Mouse (Mus musculus): ENCODE measurements around the gene Pygl. TPM values are rescaled to one million over a fixed set of nuclear protein-coding genes. Genes with fewer than 3 reads are reported as not detected.

Pygl gene
- total and polyA plus RNA-seq, 3 experiments = 13.9 to 26.9 TPM; not detected in 1

- TF ChIP-seq TAL1 (IDR thresholded peaks at IDR 0.05; ENCODE audit: low read length) (no peak), JUND (IDR thresholded peaks at IDR 0.05; ENCODE audit: low read depth, low read length) (no peak), NELFE (IDR thresholded peaks at IDR 0.05; ENCODE audit: low read depth, low read length) (no peak)
Observed at GRCm38 (mm10) chr12:70140993-70141576, 90.2 kb downstream of the Pygl start (continued).

Other genes with a start within 250 kb of the Pygl start
- 17.8 and 20.4 TPM in 2 replicates for gene Sav1, start 244.5 kb downstream of the Pygl start, total RNA-seq (2012; rRNA removed)
- gene Sav1, start 244.5 kb downstream of the Pygl start, polyA plus RNA-seq (2012; ENCODE audit: insufficient read depth in 1 of 2, insufficient read length in 2 of 2, low read depth in 1 of 2, low replicate concordance in 2 of 2, missing spikeins in 1 of 2) = 10 to 100 TPM; 47.8 to 96.2 TPM
- 45.2 and 48.4 TPM in 2 replicates for gene Nin, start 117.8 kb downstream of the Pygl start, total RNA-seq (2012; rRNA removed)
- 10 to 100 TPM in 1 of 2 experiments, not detected in 1; 49.1 TPM for gene Nin, start 117.8 kb downstream of the Pygl start, polyA plus RNA-seq (2012; ENCODE audit: insufficient read depth in 1 of 2, insufficient read length in 2 of 2, low read depth in 1 of 2, low replicate concordance in 2 of 2, missing spikeins in 1 of 2)
- gene Abhd12b, start 77.3 kb downstream of the Pygl start, total RNA-seq (2012; rRNA removed) = 0.10 TPM in 1 of 2 replicates, not detected in the other
- gene Abhd12b, start 77.3 kb downstream of the Pygl start, polyA plus RNA-seq (2012; ENCODE audit: insufficient read depth in 1 of 2, insufficient read length in 2 of 2, low read depth in 1 of 2, low replicate concordance in 2 of 2, missing spikeins in 1 of 2) = not detected
- gene Trim9, start 116.1 kb upstream of the Pygl start, total RNA-seq (2012; rRNA removed) = not detected in 2 replicates
- not detected for gene Trim9, start 116.1 kb upstream of the Pygl start, polyA plus RNA-seq (2012; ENCODE audit: insufficient read depth in 1 of 2, insufficient read length in 2 of 2, low read depth in 1 of 2, low replicate concordance in 2 of 2, missing spikeins in 1 of 2)
- 51.6 and 51.9 TPM in 2 replicates for gene Tmx1, start 221.6 kb upstream of the Pygl start, total RNA-seq (2012; rRNA removed)
- gene Tmx1, start 221.6 kb upstream of the Pygl start, polyA plus RNA-seq (2012; ENCODE audit: insufficient read depth in 1 of 2, insufficient read length in 2 of 2, low read depth in 1 of 2, low replicate concordance in 2 of 2, missing spikeins in 1 of 2) = 10 to 100 TPM in 1 of 2 experiments, not detected in 1; 71.6 TPM

All from MEL (cell line).